Mouse (Mus musculus): ENCODE results near the gene Tmem126b. TPM values are rescaled to one million over a fixed set of nuclear protein-coding genes. Genes with fewer than 3 reads are reported as not detected.

The Tmem126b gene
- polyA plus RNA-seq (2012; rRNA removed) (3.3 and 5.6 TPM in 2 replicates), polyA plus RNA-seq (2014; fragmentation: Nextera tagmentation; extraction: Ambion mirVana) (11.2 and 11.8 TPM in 2 replicates)

- peak within 1 kb of the TSS; percentile 74 for H3K9ac ChIP-seq (replicated peaks)
- WGBS (ENCODE audit: insufficient replicate concordance), result 0% methylated on average over 36 of the region's 36 CpGs
- H3K27me3 ChIP-seq (ENCODE audit: control insufficient read depth, insufficient read depth, low read length), result peaks cover 2% of the 10 kb centered on the region; the same call in 1 of the 2 replicates
- TF ChIP-seq EP300 (IDR thresholded peaks at IDR 0.05; ENCODE audit: low read depth) (no peak), CTCF (IDR thresholded peaks at IDR 0.05; ENCODE audit: low read depth) (no peak)
- H3K4me2 ChIP-seq (ENCODE audit: low read depth), result peak within 1 kb of the TSS; percentile 98
- DNase-seq (ENCODE audit: low read depth in 3 of 3, low spot score in 3 of 3), result peak; percentile 97 to 98 (median 98)
- no peaks in the 10 kb centered on the region for H3K36me3 ChIP-seq (replicated peaks; ENCODE audit: control insufficient read depth, insufficient read depth, low read depth)
- peak within 1 kb of the TSS; percentile 70 to 93 for H3K4me3 ChIP-seq (ENCODE audit: insufficient read depth in 1 of 2, low read depth in 2 of 2, low read length in 2 of 2)
- H3K27ac ChIP-seq, result peak within 1 kb of the TSS; percentile 28
- peak; percentile 100 for ATAC-seq (ENCODE audit: insufficient read depth)
- no peaks in the 10 kb centered on the region for H3K9me3 ChIP-seq (ENCODE audit: control insufficient read depth, low read length)
- peaks cover 8 to 11% of the 10 kb centered on the region in 2 experiments for H3K4me1 ChIP-seq (replicated peaks; ENCODE audit: control insufficient read depth in 2 of 2, insufficient read depth in 2 of 2, low read length in 1 of 2)
These were observed at the start of gene Tmem126b for GRCm38 (mm10) chr7:90475793-90476312. TSS of gene Tmem126b (minus strand) at chr7:90476001.

DNA sequence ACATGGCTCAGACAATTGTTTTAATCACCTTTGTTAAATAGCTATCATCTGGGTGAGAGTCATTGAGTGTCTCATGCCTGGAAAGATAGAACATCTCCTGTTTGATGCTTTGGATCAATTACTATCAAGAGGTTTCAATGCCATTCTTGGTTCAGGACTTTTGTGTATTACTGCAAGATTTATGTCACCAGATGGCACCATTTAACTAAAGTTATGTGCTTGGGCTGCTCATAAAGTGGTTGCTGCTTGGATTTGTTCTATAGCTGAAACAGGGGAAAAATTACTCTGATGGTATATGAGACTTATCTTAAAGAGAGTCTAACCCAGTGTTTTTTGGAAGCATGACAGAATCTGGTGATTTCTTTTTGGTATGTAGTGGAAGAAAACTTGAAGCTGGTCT is 36.5 kb upstream of the Tmem126b start:
- Histone ChIP-seq H3K27ac (no peak overlapping the region), H3K4me2 (ENCODE audit: low read depth) (no peak overlapping the region), H3K4me3 (ENCODE audit: insufficient read depth in 1 of 2, low read depth in 2 of 2, low read length in 2 of 2) (no peak overlapping the region), H3K36me3 (replicated peaks; ENCODE audit: control insufficient read depth, insufficient read depth, low read depth) (no peaks in the 10 kb centered on the region), H3K27me3 (ENCODE audit: control insufficient read depth, insufficient read depth, low read length) (no peaks in the 10 kb centered on the region), H3K4me1 (replicated peaks; ENCODE audit: control insufficient read depth in 2 of 2, insufficient read depth in 2 of 2, low read length in 1 of 2) (no peaks in the 10 kb centered on the region), H3K9ac (replicated peaks) (no peak overlapping the region), H3K9me3 (ENCODE audit: control insufficient read depth, low read length) (no peaks in the 10 kb centered on the region)
- no peak for TF ChIP-seq EP300 (IDR thresholded peaks at IDR 0.05; ENCODE audit: low read depth)
- TF ChIP-seq CTCF (IDR thresholded peaks at IDR 0.05; ENCODE audit: low read depth), result peak; percentile 7; the same call in 1 of the 2 replicates
- ATAC-seq (ENCODE audit: insufficient read depth), result no peak
- no peak for DNase-seq (ENCODE audit: low read depth in 3 of 3, low spot score in 3 of 3)

DNA sequence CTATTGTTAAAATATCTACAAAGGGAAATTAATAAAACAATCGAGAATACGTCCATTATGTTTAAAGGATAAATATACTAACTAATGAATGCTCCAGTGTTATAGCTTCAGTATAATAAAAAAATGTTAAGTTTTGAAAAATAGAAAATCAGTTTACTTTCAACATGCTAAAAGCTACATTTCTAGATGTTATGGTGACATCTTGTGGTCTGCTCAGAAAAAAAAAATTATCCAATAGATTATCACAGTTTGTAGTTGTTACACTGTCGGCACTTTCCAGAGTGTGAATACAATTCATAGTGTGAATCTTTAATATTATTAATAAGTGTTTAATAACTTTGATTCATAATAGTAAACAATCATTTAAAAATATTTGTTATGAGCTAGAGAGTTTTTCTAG is 32.3 kb upstream of the Tmem126b start:
- no peak overlapping the region for H3K9ac ChIP-seq (replicated peaks)
- H3K4me3 ChIP-seq (ENCODE audit: insufficient read depth in 1 of 2, low read depth in 2 of 2, low read length in 2 of 2), result no peak overlapping the region
- H3K4me2 ChIP-seq (ENCODE audit: low read depth), result no peak overlapping the region
- no peaks in the 10 kb centered on the region for H3K27me3 ChIP-seq (ENCODE audit: control insufficient read depth, insufficient read depth, low read length)
- no peak for DNase-seq (ENCODE audit: low read depth in 3 of 3, low spot score in 3 of 3)
- no peaks in the 10 kb centered on the region for H3K9me3 ChIP-seq (ENCODE audit: control insufficient read depth, low read length)
- ATAC-seq (ENCODE audit: insufficient read depth), result no peak
- no peaks in the 10 kb centered on the region for H3K36me3 ChIP-seq (replicated peaks; ENCODE audit: control insufficient read depth, insufficient read depth, low read depth)
- no peaks in the 10 kb centered on the region for H3K4me1 ChIP-seq (replicated peaks; ENCODE audit: control insufficient read depth in 2 of 2, insufficient read depth in 2 of 2, low read length in 1 of 2)
- WGBS (ENCODE audit: insufficient replicate concordance), result 55% methylated on average over 3 of the region's 3 CpGs
- TF ChIP-seq CTCF (IDR thresholded peaks at IDR 0.05; ENCODE audit: low read depth) (no peak), EP300 (IDR thresholded peaks at IDR 0.05; ENCODE audit: low read depth) (no peak)
- no peak overlapping the region for H3K27ac ChIP-seq

- ATAC-seq (ENCODE audit: insufficient read depth) (no peak), DNase-seq (ENCODE audit: low read depth in 3 of 3, low spot score in 3 of 3) (no peak)
- H3K4me2 ChIP-seq (ENCODE audit: low read depth), result no peak overlapping the region
- TF ChIP-seq CTCF (IDR thresholded peaks at IDR 0.05; ENCODE audit: low read depth), result no peak
- WGBS (ENCODE audit: insufficient replicate concordance), result 66% methylated on average over 2 of the region's 2 CpGs
- H3K9me3 ChIP-seq (ENCODE audit: control insufficient read depth, low read length), result no peaks in the 10 kb centered on the region
- H3K4me3 ChIP-seq (ENCODE audit: insufficient read depth in 1 of 2, low read depth in 2 of 2, low read length in 2 of 2), result no peak overlapping the region
- H3K36me3 ChIP-seq (replicated peaks; ENCODE audit: control insufficient read depth, insufficient read depth, low read depth), result no peaks in the 10 kb centered on the region
- no peak overlapping the region for H3K9ac ChIP-seq (replicated peaks)
- no peaks in the 10 kb centered on the region for H3K4me1 ChIP-seq (replicated peaks; ENCODE audit: control insufficient read depth in 2 of 2, insufficient read depth in 2 of 2, low read length in 1 of 2)
- H3K27me3 ChIP-seq (ENCODE audit: control insufficient read depth, insufficient read depth, low read length), result no peaks in the 10 kb centered on the region; the same call in 1 of the 2 replicates
- H3K27ac ChIP-seq, result no peak overlapping the region
These were observed 6.8 kb upstream of the Tmem126b start for GRCm38 (mm10) chr7:90482607-90483006.

DNA sequence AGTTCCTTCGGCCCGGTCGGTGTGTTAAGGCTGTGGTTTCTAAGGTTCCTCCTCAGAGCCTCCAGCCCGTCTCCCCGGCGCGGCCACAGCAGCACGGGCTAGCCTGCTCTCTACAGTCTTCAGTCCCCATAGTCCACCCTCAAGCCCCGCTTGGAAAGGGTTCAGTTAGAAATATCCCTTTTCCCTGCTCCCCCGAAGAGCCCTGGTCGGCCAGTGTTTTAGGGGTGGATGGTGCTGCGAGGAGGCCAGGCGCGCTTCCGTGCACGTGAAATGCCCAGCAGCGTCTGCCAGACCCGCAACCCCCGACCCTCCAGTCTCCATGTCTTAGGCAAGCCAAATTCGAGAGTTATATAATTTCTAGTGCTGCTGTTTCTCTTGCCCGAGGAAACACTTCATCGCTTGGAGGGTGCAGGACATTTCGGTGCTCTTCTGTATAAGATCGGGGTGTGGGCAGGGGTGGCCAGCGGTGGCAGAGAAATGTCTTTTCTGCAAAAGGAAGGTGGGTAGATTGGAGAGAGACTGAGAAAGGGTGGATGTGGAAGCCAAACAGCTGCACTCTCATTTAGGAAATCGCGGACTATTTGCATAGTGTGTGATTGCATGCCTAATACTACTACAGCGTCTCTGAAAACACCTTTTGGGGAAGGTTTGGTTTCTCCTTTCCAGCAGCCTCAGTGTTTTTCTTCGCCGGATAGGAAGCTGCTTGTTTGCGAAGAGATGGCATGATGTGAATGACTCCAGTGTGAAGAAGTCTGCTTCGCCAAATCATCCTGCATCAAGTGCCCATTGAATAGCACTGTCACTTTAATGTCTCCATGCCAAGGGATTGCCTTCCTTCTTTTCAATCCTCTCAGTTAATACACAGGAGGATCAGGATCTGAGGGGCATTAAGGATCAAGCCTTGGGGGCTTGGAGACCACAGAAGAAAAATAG is 778 bp upstream of the Tmem126b start, which contains the start of gene Dlg2:
TSS of gene Dlg2 (plus strand) at position 360 of the 933 bp plus-strand sequence.
- no peak for ATAC-seq (ENCODE audit: insufficient read depth)
- Histone ChIP-seq H3K9ac (replicated peaks) (peak within 1 kb of the TSS; percentile 74), H3K27ac (peak within 1 kb of the TSS; percentile 28), H3K27me3 (ENCODE audit: control insufficient read depth, insufficient read depth, low read length) (peaks cover 2% of the 10 kb centered on the region; the same call in 1 of the 2 replicates), H3K4me1 (replicated peaks; ENCODE audit: control insufficient read depth in 2 of 2, insufficient read depth in 2 of 2, low read length in 1 of 2) (peaks cover 8 to 11% of the 10 kb centered on the region in 2 experiments), H3K36me3 (replicated peaks; ENCODE audit: control insufficient read depth, insufficient read depth, low read depth) (no peaks in the 10 kb centered on the region), H3K4me2 (ENCODE audit: low read depth) (peak within 1 kb of the TSS; percentile 98), H3K9me3 (ENCODE audit: control insufficient read depth, low read length) (no peaks in the 10 kb centered on the region), H3K4me3 (ENCODE audit: insufficient read depth in 1 of 2, low read depth in 2 of 2, low read length in 2 of 2) (peak within 1 kb of the TSS; percentile 70 to 93)
- WGBS (ENCODE audit: insufficient replicate concordance), result under 1% methylated on average over 32 of the region's 32 CpGs
- TF ChIP-seq EP300 (IDR thresholded peaks at IDR 0.05; ENCODE audit: low read depth), result no peak
- TF ChIP-seq CTCF (IDR thresholded peaks at IDR 0.05; ENCODE audit: low read depth), result no peak
- DNase-seq (ENCODE audit: low read depth in 3 of 3, low spot score in 3 of 3), result no peak
